Mouse (Mus musculus): ENCODE measurements around the gene Pdzd2.

DNA sequence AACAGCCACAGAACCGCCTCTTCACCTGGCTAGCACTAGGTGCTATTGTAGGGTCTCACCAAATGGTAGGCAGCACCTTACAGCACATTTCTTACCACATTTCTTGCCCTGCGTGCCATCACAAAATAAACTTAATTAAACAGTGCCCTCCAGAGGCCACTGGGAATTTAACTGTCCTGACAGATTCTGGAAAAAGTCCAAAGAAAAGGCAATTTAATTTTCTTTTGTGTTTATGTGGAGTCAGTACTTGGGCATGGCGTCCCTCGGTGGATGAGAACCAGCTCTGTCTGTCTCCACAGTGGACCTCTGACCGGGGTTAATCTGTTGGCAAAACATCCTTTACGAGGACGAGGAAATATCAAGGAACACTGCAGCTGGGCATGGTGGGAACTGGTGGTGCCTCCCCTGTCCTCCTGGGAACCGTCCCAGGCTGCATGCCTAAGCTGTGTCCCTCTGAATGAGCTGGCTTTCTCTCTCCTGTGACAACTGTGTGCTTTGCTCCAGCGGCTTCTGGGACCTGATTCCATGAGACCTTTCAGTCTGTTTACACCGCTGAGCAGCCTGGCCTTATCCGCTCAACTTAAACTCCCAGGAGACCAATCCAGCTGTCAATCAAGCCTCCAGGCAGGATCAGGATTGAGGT is 162.5 kb downstream of the Pdzd2 start:
- TF ChIP-seq CTCF (IDR thresholded peaks at IDR 0.05; ENCODE audit: extremely low read depth, insufficient read length, insufficient replicate concordance, low read depth, low read length) (peak; percentile 14; the same call in 1 of the 2 replicates), POLR2A (IDR thresholded peaks at IDR 0.05; ENCODE audit: low read depth, low read length) (no peak)
